In genomic region chr10:99266025-99266424, GRCm38 (mm10) we compare ENCODE assay signal across 8 mouse cellular contexts. TPM values are rescaled to one million over a fixed set of nuclear protein-coding genes. Genes with fewer than 3 reads are reported as not detected.
DNase-seq lines count a peak whose midpoint lies in the region; ATAC-seq and TF ChIP-seq lines count a peak whose summit lies in the region.

No protein-coding gene starts in this region.

- H3K9ac ChIP-seq in forebrain, postnatal 0 days, result peak overlapping the region; percentile 91
- H3K9ac ChIP-seq in liver, embryonic 14.5 days (replicated peaks), result no peak overlapping the region; the same call in 1 of the 2 replicates
- H3K9ac ChIP-seq in stomach, embryonic 16.5 days (ENCODE audit: low read length), result peak overlapping the region; percentile 48

- peak overlapping the region; percentile 92 for H3K4me3 ChIP-seq in layer of hippocampus, adult 2 months
- H3K4me3 ChIP-seq in forebrain, postnatal 0 days (ENCODE audit: low read depth, low read length), result peak overlapping the region; percentile 82
- H3K4me3 ChIP-seq in liver, embryonic 14.5 days (ENCODE audit: insufficient read depth in 1 of 2, low read depth in 2 of 2, low read length in 2 of 2), result peak overlapping the region; percentile 46 to 52
- H3K4me3 ChIP-seq in stomach, embryonic 16.5 days (replicated peaks; ENCODE audit: low read length), result peak overlapping the region; percentile 74

- no peak for TF ChIP-seq EP300 in liver, embryonic 14.5 days (IDR thresholded peaks at IDR 0.05; ENCODE audit: low read depth)

- no peaks in the 10 kb centered on the region; the same call in 1 of the 2 replicates for H3K36me3 ChIP-seq in forebrain, postnatal 0 days (ENCODE audit: insufficient read depth)
- H3K36me3 ChIP-seq in liver, embryonic 14.5 days (replicated peaks; ENCODE audit: control insufficient read depth, insufficient read depth, low read depth), result no peaks in the 10 kb centered on the region
- H3K36me3 ChIP-seq in stomach, embryonic 16.5 days (ENCODE audit: control insufficient read depth, insufficient read depth, low read length), result peaks cover 3% of the 10 kb centered on the region; the same call in 1 of the 2 replicates

- H3K4me2 ChIP-seq in forebrain, postnatal 0 days (ENCODE audit: low read depth), result peak overlapping the region; percentile 83
- peak overlapping the region; percentile 50 for H3K4me2 ChIP-seq in liver, embryonic 14.5 days (ENCODE audit: low read depth)
- H3K4me2 ChIP-seq in stomach, embryonic 16.5 days (ENCODE audit: low read depth, low read length), result peak overlapping the region; percentile 85

- no peak for DNase-seq in layer of hippocampus, adult 2 months (ENCODE audit: low spot score in 2 of 2)
- DNase-seq in layer of hippocampus, adult 11-12 months (ENCODE audit: low spot score), result no peak
- peak; percentile 36 for DNase-seq in brain, adult 2 months (ENCODE audit: low read depth, low spot score)
- no peak for DNase-seq in forebrain, postnatal 0 days
- no peak for DNase-seq in liver, embryonic 14.5 days (ENCODE audit: low read depth in 3 of 3, low spot score in 3 of 3)
- no peak for DNase-seq in cerebellum, adult 9-10 months

- 24% methylated on average over 14 of the region's 14 CpGs for WGBS in forebrain, postnatal 0 days
- WGBS in liver, embryonic 14.5 days (ENCODE audit: insufficient replicate concordance), result 48% methylated on average over 14 of the region's 14 CpGs
- WGBS in stomach, embryonic 16.5 days, result 48% methylated on average over 14 of the region's 14 CpGs

- H3K27ac ChIP-seq in layer of hippocampus, adult 2 months, result peak overlapping the region; percentile 94
- peak overlapping the region; percentile 55; the same call in 1 of the 2 replicates for H3K27ac ChIP-seq in forebrain, postnatal 0 days (ENCODE audit: low read depth, low read length)
- H3K27ac ChIP-seq in liver, embryonic 14.5 days, result no peak overlapping the region
- H3K27ac ChIP-seq in stomach, embryonic 16.5 days (ENCODE audit: low read length), result peak overlapping the region; percentile 29

- 0 out of 2 replicates have a peak, but pooled peaks cover 9% of the 10 kb centered on the region for H3K4me1 ChIP-seq in forebrain, postnatal 0 days (ENCODE audit: insufficient read depth)
- H3K4me1 ChIP-seq in liver, embryonic 14.5 days (replicated peaks; ENCODE audit: control insufficient read depth in 2 of 2, insufficient read depth in 2 of 2, low read length in 1 of 2), result peaks cover 0 to 2% of the 10 kb centered on the region in 2 experiments; a peak in 2 of 4 replicates
- peaks cover 25% of the 10 kb centered on the region for H3K4me1 ChIP-seq in stomach, embryonic 16.5 days (ENCODE audit: control insufficient read depth, insufficient read depth, low read length)

- no peaks in the 10 kb centered on the region for H3K27me3 ChIP-seq in forebrain, postnatal 0 days (ENCODE audit: insufficient read depth, low read length)
- H3K27me3 ChIP-seq in liver, embryonic 14.5 days (ENCODE audit: control insufficient read depth, insufficient read depth, low read length), result peaks cover 41% of the 10 kb centered on the region
- H3K27me3 ChIP-seq in stomach, embryonic 16.5 days (ENCODE audit: control insufficient read depth, insufficient read depth, low read length), result no peaks in the 10 kb centered on the region

- TF ChIP-seq CTCF in layer of hippocampus, adult 2 months (conservative IDR thresholded peaks at IDR 0.05), result no peak
- TF ChIP-seq CTCF in forebrain, postnatal 0 days (IDR thresholded peaks at IDR 0.05; ENCODE audit: low read depth), result no peak
- no peak for TF ChIP-seq CTCF in liver, embryonic 14.5 days (IDR thresholded peaks at IDR 0.05; ENCODE audit: low read depth)

- no peaks in the 10 kb centered on the region for H3K9me3 ChIP-seq in forebrain, postnatal 0 days (ENCODE audit: low read length)
- H3K9me3 ChIP-seq in liver, embryonic 14.5 days (ENCODE audit: control insufficient read depth, low read length), result no peaks in the 10 kb centered on the region
- H3K9me3 ChIP-seq in stomach, embryonic 16.5 days (replicated peaks; ENCODE audit: control insufficient read depth, low read length), result no peaks in the 10 kb centered on the region

- ATAC-seq in forebrain, postnatal 0 days, result no peak
- no peak for ATAC-seq in liver, embryonic 14.5 days (ENCODE audit: insufficient read depth)
- ATAC-seq in stomach, embryonic 16.5 days (ENCODE audit: insufficient read depth, low FRiP score), result no peak
- ATAC-seq in megakaryocyte progenitor cell, adult 5-6 weeks (replicated peaks; ENCODE audit: poor library complexity), result no peak

RNA-seq across cellular contexts. Expression of gene Dusp6, which starts 3.0 kb away (rescaled TPM):
- total RNA-seq in layer of hippocampus, adult 2 months (2021), result 10 to 100 TPM; 64.9 to 66.7 TPM
- 57.5 and 58.3 TPM in 2 replicates for total RNA-seq in forebrain, postnatal 0 days (2014; rRNA removed)
- 38.7 and 43.7 TPM in 2 replicates for polyA plus RNA-seq in forebrain, postnatal 0 days (2015; fragmentation: Nextera tagmentation; extraction: Ambion mirVana)
- polyA plus RNA-seq in liver, embryonic 14.5 days (2012; rRNA removed), result 6.5 and 8.3 TPM in 2 replicates
- polyA plus RNA-seq in liver, embryonic 14.5 days (2014; fragmentation: Nextera tagmentation; extraction: Ambion mirVana), result 9.5 and 10.3 TPM in 2 replicates
- polyA plus RNA-seq in stomach, embryonic 16.5 days (2015; fragmentation: Nextera tagmentation; extraction: Ambion mirVana), result 39.7 and 40.8 TPM in 2 replicates
- 23.6 and 24.7 TPM in 2 replicates for total RNA-seq in megakaryocyte progenitor cell, adult 5-6 weeks (2015)
- 19.7 and 19.9 TPM in 2 replicates for total RNA-seq in megakaryocyte progenitor cell, adult 5-6 weeks (2017)
